Mouse (Mus musculus) ZHBTc4 (cell line): ENCODE results near the gene Kncn.

ENCODE experiments used
- DNase-seq: peaks from one replicate; pipeline ENCODE4 v3.0.0-alpha.2; 2011; ENCODE audit warnings: low read depth, low spot score

The Kncn gene

GRCm38 (mm10) chr4:115878216-115878678 is 6.0 kb upstream of the Kncn start:
- peak; percentile 88 for DNase-seq

GRCm38 (mm10) chr4:115878828-115879227 is 5.4 kb upstream of the Kncn start:
- no peak for DNase-seq

GRCm38 (mm10) chr4:115881183-115881582 is 3.0 kb upstream of the Kncn start:
- DNase-seq: no peak

GRCm38 (mm10) chr4:115882195-115882594 is 2.0 kb upstream of the Kncn start:
- DNase-seq: no peak

- no peak for DNase-seq
These were observed 1.6 kb downstream of the Kncn start for GRCm38 (mm10) chr4:115885846-115886245.

GRCm38 (mm10) chr4:115886875-115887274 is 2.7 kb downstream of the Kncn start:
- DNase-seq: peak; percentile 24

GRCm38 (mm10) chr4:115890066-115890465 is 5.9 kb downstream of the Kncn start:
- peak; percentile 49 for DNase-seq

- no peak for DNase-seq
These were observed 6.4 kb downstream of the Kncn start, which contains the start of gene 6430628N08Rik for GRCm38 (mm10) chr4:115890553-115890952. Gene 6430628N08Rik, plus strand, starts transcription at chr4:115890665.

- peak; percentile 66 for DNase-seq
These were observed 10.1 kb downstream of the Kncn start for GRCm38 (mm10) chr4:115894281-115894680.

GRCm38 (mm10) chr4:115897901-115898631 is 13.9 kb downstream of the Kncn start:
- peak; percentile 83 for DNase-seq

- peak; percentile 71 for DNase-seq
These were observed 18.6 kb downstream of the Kncn start for GRCm38 (mm10) chr4:115902816-115903215.

GRCm38 (mm10) chr4:115904375-115904774 is 20.2 kb downstream of the Kncn start:
- no peak for DNase-seq

GRCm38 (mm10) chr4:115905701-115906100 is 21.5 kb downstream of the Kncn start:
- DNase-seq: no peak

GRCm38 (mm10) chr4:115906791-115907190 is 22.6 kb downstream of the Kncn start:
- DNase-seq: no peak

- DNase-seq: no peak
These were observed 23.8 kb downstream of the Kncn start for GRCm38 (mm10) chr4:115907994-115908393.

- no peak for DNase-seq
These were observed 24.4 kb downstream of the Kncn start for GRCm38 (mm10) chr4:115908641-115909040.

- no peak for DNase-seq
These were observed 27.4 kb downstream of the Kncn start for GRCm38 (mm10) chr4:115911586-115911985.

GRCm38 (mm10) chr4:115919911-115920310 is 35.7 kb downstream of the Kncn start:
- no peak for DNase-seq

- DNase-seq: no peak
These were observed 38.5 kb downstream of the Kncn start for GRCm38 (mm10) chr4:115922688-115923087.

- DNase-seq: no peak
These were observed 39.2 kb downstream of the Kncn start for GRCm38 (mm10) chr4:115923262-115923880.

GRCm38 (mm10) chr4:115927637-115928036 is 43.4 kb downstream of the Kncn start:
- DNase-seq: no peak

- DNase-seq: no peak
These were observed 47.4 kb downstream of the Kncn start for GRCm38 (mm10) chr4:115931556-115932088.
